Mouse (Mus musculus) liver, embryonic 16.5 days (tissue): ENCODE data around the gene Mipep. TPM values are rescaled to one million over a fixed set of nuclear protein-coding genes. Genes with fewer than 3 reads are reported as not detected.
A peak's percentile ranks its signal among the peaks of the same experiment; 100 is the strongest.

Experiments used
- ATAC-seq: fragments of 200-750 bp; cut with Nextera tagmentation; 2 replicates; pipeline ENCODE4 v1.8.0; 2017; ENCODE audit warnings: low read depth, mild to moderate bottlenecking, moderate number of reproducible peaks, moderate library complexity
- H3K27ac ChIP-seq: fragments of 300-500 bp; sonication (generic); 2 replicates; pipeline ENCODE4 v1.5.1; 2014; ENCODE audit warnings: mild to moderate bottlenecking, low read length
- H3K27me3 ChIP-seq: fragments of 300-500 bp; sonication (generic); 2 replicates; pipeline ENCODE4 v1.6.1; 2014; ENCODE audit warnings: low read depth, low read length, mixed read lengths; ENCODE audit not compliant: control insufficient read depth, insufficient read depth
- H3K36me3 ChIP-seq: fragments of 300-500 bp; sonication (generic); 2 replicates; pipeline ENCODE4 v1.6.1; 2014; ENCODE audit warnings: mild to moderate bottlenecking; ENCODE audit not compliant: control insufficient read depth, insufficient read depth
- H3K4me1 ChIP-seq: fragments of 300-500 bp; sonication (generic); 2 replicates; pipeline ENCODE4 v1.6.1; 2014; ENCODE audit warnings: low read depth, low read length, mixed read lengths; ENCODE audit not compliant: control insufficient read depth
- H3K4me2 ChIP-seq: fragments of 300-500 bp; sonication (generic); 2 replicates; pipeline ENCODE4 v1.6.1; 2014; ENCODE audit warnings: low read depth, low read length, mixed read lengths
- H3K4me3 ChIP-seq: fragments of 300-500 bp; sonication (generic); 2 replicates; pipeline ENCODE4 v1.5.1; 2014; ENCODE audit warnings: low read depth, mild to moderate bottlenecking, low read length
- H3K9ac ChIP-seq: fragments of 300-500 bp; sonication (generic); 2 replicates; pipeline ENCODE4 v1.6.1; 2014; ENCODE audit warnings: low read depth, low read length
- H3K9me3 ChIP-seq: fragments of 300-500 bp; sonication (generic); replicated peaks from 2 replicates; pipeline ENCODE4 v1.6.1; 2016; ENCODE audit warnings: low read length; ENCODE audit not compliant: control insufficient read depth
- WGBS: fragments of 180-500 bp; shearing (Covaris S2); extraction: QIAGEN DNeasy Blood & Tissue Kit; methylation state at CpG from one replicate; pipeline ENCODE4 v1.1.7; 2014; ENCODE audit not compliant: insufficient replicate concordance; 5-methylcytosine and 5-hydroxymethylcytosine counted together
- polyA plus RNA-seq: library from polyadenylated mRNA; unstranded; fragments of >200 nt; fragmentation: Nextera tagmentation; extraction: Ambion mirVana; gene quantifications from 2 replicates; pipeline ENCODE4 v1.2.1, GENCODE M21; 2015

The Mipep gene
- polyA plus RNA-seq = 9.3 and 9.8 TPM in 2 replicates

GRCm38 (mm10) chr14:60784427-60785315 lies at the start of gene Mipep:
Mipep (plus strand) TSS chr14:60784573.
- Histone ChIP-seq H3K4me3 (peak within 1 kb of the TSS; percentile 86), H3K9ac (peak within 1 kb of the TSS; percentile 78), H3K36me3 (no peaks in the 10 kb centered on the region), H3K4me1 (peaks cover 3% of the 10 kb centered on the region; the same call in 1 of the 2 replicates), H3K4me2 (peak within 1 kb of the TSS; percentile 73), H3K27me3 (no peaks in the 10 kb centered on the region), H3K9me3 (no peaks in the 10 kb centered on the region), H3K27ac (no peak within 1 kb of the TSS)
- WGBS = 1% methylated on average over 60 of the region's 61 CpGs
- ATAC-seq = peak; percentile 85

DNA sequence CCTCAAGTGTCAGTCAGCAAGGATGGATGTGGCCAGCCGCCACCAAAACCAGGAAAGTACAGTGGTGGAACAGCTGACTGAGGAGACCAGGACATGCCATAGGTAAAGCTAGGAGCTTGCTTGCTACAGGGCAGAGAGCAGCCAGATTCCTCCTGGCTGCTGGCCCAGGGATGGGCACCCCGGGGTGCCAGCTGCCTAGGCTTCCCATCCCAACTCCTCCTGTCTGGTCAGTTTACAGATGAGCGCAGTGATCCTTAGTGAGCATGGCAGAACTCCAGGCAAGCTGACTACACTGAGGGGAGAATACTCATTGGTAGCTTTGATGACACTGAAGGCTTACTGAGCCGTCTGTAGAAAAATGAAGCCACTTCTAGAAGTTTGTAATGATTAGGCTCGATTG lies 49.2 kb upstream of the Mipep start:
- no peak overlapping the region for H3K4me2 ChIP-seq
- H3K4me3 ChIP-seq = no peak overlapping the region
- WGBS = 60% methylated on average over 5 of the region's 5 CpGs
- H3K9ac ChIP-seq = no peak overlapping the region
- H3K4me1 ChIP-seq = peaks cover 14% of the 10 kb centered on the region
- H3K9me3 ChIP-seq = no peaks in the 10 kb centered on the region
- no peak for ATAC-seq
- no peaks in the 10 kb centered on the region for H3K27me3 ChIP-seq
- H3K36me3 ChIP-seq = no peaks in the 10 kb centered on the region
- no peak overlapping the region for H3K27ac ChIP-seq

DNA sequence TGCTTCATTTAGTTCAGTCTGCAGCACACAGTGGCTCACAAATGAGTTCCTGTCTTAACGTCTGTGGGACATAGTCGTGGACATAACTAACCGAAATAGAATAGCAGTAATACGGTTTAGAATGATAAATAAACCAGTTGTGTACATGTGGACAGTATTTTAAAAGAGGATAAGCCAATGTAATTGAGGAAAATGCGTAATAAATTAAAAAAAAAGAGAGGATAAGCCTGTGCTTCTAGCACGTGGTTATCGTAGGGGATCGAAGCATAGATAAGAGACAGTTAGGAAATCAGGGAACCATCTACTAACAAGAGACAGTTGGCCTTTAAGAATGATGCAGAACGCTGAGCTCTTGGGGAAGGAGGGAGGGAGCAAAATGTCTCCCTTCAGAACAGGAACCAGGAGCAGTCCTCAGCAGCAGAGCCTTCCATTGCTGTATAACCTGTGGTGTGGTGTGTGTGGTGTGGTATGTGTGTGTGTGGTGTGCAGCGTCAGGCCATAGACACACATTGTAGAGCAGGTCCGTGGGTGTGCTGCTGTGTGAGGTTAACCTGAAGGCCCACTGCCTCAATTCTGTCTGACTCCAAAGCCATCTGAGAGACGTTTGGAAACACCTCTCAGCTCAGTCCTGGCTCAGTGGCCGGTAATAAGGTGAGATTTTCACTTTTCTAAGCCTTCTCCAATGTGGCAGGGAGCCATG lies 48.4 kb upstream of the Mipep start:
- no peak overlapping the region for H3K4me3 ChIP-seq
- H3K9ac ChIP-seq = no peak overlapping the region
- peak overlapping the region; percentile 79 for H3K27ac ChIP-seq
- H3K9me3 ChIP-seq = no peaks in the 10 kb centered on the region
- no peak for ATAC-seq
- H3K4me1 ChIP-seq = peaks cover 14% of the 10 kb centered on the region
- H3K4me2 ChIP-seq = peak overlapping the region; percentile 11; the same call in 1 of the 2 replicates
- H3K27me3 ChIP-seq = no peaks in the 10 kb centered on the region
- H3K36me3 ChIP-seq = no peaks in the 10 kb centered on the region
- 22% methylated on average over 13 of the region's 13 CpGs for WGBS

- peak; percentile 53 for ATAC-seq
- peaks cover 14% of the 10 kb centered on the region for H3K4me1 ChIP-seq
- H3K9ac ChIP-seq = no peak overlapping the region
- 11% methylated on average over 4 of the region's 4 CpGs for WGBS
- H3K4me2 ChIP-seq = peak overlapping the region; percentile 28
- no peaks in the 10 kb centered on the region for H3K27me3 ChIP-seq
- H3K27ac ChIP-seq = peak overlapping the region; percentile 79
- H3K9me3 ChIP-seq = no peaks in the 10 kb centered on the region
- H3K36me3 ChIP-seq = no peaks in the 10 kb centered on the region
- 0 out of 2 replicates have a peak overlapping the region, but pooled peaks have one; percentile 9 for H3K4me3 ChIP-seq
Measured at GRCm38 (mm10) chr14:60736591-60737192, 47.7 kb upstream of the Mipep start.

GRCm38 (mm10) chr14:60737202-60737611 lies 47.2 kb upstream of the Mipep start:
- Histone ChIP-seq H3K27ac (peak overlapping the region; percentile 79), H3K9me3 (no peaks in the 10 kb centered on the region), H3K27me3 (no peaks in the 10 kb centered on the region), H3K4me3 (no peak overlapping the region), H3K9ac (no peak overlapping the region), H3K4me2 (no peak overlapping the region), H3K4me1 (peaks cover 14% of the 10 kb centered on the region), H3K36me3 (no peaks in the 10 kb centered on the region)
- ATAC-seq = no peak
- 18% methylated on average over 7 of the region's 7 CpGs for WGBS

DNA sequence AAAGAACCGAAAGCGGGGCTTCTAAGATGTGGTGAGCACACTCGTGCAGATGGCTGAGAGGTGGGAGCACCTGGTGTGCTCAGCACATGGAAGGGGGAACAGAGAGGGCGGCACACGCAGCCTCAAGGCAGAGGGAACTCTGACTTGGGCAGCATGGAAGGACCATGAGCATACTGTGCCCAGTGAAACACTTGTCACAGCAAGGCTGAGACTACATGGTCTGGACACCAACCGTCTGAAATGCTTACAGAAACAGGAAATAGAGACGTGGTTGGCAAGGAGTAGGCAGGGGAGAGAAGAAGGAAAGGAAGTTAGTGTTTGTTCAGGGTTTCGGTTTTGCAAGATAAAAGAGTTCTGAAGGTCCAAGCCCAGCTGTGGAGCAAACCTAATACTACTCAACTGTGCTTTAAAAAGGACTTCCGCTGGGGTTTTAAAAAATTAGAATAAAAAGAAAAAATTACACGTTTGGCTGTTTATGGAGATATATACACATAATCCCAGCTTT lies 45.9 kb upstream of the Mipep start:
- 31% methylated on average over 10 of the region's 10 CpGs for WGBS
- H3K27ac ChIP-seq = peak overlapping the region; percentile 79
- peak overlapping the region; percentile 31; the same call in 1 of the 2 replicates for H3K4me2 ChIP-seq
- H3K4me3 ChIP-seq = no peak overlapping the region
- no peak for ATAC-seq
- H3K9ac ChIP-seq = no peak overlapping the region
- no peaks in the 10 kb centered on the region for H3K36me3 ChIP-seq
- H3K9me3 ChIP-seq = no peaks in the 10 kb centered on the region
- H3K4me1 ChIP-seq = peaks cover 14% of the 10 kb centered on the region
- no peaks in the 10 kb centered on the region for H3K27me3 ChIP-seq

GRCm38 (mm10) chr14:60739155-60739554 lies 45.2 kb upstream of the Mipep start:
- no peak overlapping the region for H3K9ac ChIP-seq
- ATAC-seq = no peak
- H3K9me3 ChIP-seq = no peaks in the 10 kb centered on the region
- H3K27ac ChIP-seq = no peak overlapping the region
- 33% methylated on average over 1 of the region's 9 CpGs for WGBS
- no peak overlapping the region for H3K4me3 ChIP-seq
- H3K4me1 ChIP-seq = peaks cover 14% of the 10 kb centered on the region
- no peaks in the 10 kb centered on the region for H3K36me3 ChIP-seq
- H3K27me3 ChIP-seq = no peaks in the 10 kb centered on the region
- no peak overlapping the region for H3K4me2 ChIP-seq

DNA sequence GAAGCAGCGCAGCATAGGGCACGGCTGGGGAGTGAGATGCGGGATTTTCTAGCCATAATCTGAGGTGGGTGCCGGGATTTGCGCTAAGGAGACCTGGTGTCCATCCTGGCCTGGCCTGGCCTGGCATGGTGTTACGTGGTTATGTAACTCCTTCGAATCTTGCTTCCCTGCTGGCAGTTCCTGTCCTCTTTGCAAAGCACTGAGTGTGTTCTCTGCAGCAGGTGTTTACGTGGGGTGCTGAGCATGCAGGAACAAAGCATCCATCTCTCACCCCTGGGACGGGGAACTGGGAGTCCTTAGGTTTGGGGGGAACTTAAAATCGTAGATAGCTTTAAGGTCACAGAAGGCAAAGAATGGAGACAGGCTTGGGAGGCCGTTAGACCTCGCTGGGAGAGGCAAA lies 44.8 kb upstream of the Mipep start:
- no peaks in the 10 kb centered on the region for H3K9me3 ChIP-seq
- H3K4me3 ChIP-seq = no peak overlapping the region
- no peaks in the 10 kb centered on the region for H3K36me3 ChIP-seq
- no peak for ATAC-seq
- 0 out of 2 replicates have a peak overlapping the region, but pooled peaks have one; percentile 39 for H3K27ac ChIP-seq
- no peaks in the 10 kb centered on the region for H3K27me3 ChIP-seq
- no peak overlapping the region for H3K9ac ChIP-seq
- no peak overlapping the region for H3K4me2 ChIP-seq
- peaks cover 14% of the 10 kb centered on the region for H3K4me1 ChIP-seq
- 55% methylated on average over 12 of the region's 12 CpGs for WGBS
